Mouse (Mus musculus): ENCODE data around the gene Idh3g.
"Not testable (repeated sequence)": the region's sequence is repeated elsewhere in the genome, so short reads cannot be mapped to it uniquely, and the experiment has no call there.

Idh3g gene

DNA sequence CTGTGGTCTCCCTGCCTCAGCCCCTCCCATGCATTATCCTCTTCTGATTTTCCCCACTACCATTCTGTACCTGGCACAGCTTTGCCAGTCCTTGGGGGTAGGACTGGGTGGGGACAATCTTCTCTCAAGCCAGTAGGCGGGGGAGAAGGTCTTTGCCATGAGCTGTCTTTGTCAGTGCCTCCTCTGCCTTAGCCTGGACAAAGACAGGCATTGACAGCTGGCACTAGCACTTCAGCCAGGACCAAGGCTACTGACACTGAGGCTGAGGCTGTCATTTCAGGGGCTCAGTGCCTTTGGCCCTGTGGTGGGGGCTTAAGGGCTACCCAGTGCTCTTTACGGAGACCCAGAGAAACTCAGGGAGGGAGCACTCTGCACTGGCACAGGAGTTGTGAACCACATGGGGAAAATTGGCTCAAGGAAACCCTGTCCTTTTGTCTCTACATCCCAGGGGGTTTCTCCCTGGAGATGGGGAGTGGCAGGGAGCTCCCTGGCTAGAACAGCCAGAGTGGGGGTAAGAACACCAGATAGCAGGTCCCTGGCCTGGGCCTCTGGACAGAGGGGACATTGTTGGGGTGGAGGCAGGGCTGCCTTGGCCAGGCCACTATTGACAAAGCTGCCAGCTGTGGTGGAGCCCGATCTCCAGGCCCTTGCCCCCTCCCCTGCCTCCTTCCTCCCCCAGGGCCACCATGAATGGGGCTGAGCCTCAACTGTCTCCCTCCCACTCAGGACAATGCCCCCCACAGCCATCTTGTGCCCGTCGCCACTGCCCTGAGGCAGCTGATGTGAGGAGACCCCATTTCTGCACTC, 30.2 kb downstream of the Idh3g start, which contains the start of gene Plxnb3:
TSS of gene Plxnb3 (plus strand) at position 757 of the 807 bp plus-strand sequence.
- DNase-seq = no peak

DNA sequence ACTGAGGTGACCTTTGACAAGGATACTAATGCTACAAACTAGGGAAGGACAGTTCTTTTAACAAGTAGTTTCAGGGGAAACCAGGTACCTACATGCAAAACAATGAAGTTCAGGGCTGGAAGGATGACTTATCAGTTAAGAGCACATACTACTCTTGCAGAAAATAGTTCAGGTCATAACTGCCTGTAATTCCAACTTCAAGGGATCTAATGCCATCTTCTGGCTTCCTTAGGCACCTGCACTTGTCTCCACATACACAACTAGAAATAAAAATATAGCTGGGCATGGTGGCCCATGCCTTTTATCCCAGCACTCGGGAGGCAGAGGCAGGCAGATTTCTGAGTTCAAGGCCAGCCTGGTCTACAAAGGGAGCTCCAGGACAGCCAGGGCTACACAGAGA, 37.7 kb downstream of the Idh3g start:
- no peak for DNase-seq

DNA sequence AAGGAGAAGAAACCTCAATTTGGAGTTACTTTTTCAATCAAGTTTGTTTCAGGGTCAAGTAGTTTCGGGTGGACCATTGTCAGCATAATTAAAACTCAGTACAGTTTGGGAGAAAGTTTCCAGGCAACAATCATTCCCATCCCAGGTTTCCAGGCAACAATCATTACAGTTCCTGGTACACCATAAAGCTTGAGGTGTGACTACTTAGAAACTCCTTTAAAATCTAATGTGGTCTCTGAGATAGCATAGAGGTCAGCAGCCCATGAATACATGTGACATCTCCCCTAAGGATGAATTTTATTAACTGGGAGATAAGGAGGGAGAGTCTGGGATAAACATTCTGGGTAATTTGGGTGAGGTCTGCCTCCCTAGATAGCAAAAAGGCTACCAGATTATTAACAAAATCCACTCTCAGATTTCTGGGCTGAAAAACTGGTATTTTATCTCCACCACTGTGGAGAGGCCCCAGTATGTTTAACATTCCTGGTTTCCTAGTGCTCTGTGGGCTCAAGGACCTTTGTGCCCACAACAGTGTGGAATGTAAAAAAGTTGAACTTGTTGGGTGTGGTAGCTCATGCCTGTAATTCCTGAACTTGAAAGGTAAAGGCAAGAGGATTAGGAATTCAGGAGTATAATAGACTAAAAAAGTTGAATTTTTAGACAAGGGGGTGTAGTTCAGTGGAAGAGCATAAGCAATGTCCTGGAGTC, 41.8 kb downstream of the Idh3g start:
- no peak for DNase-seq

DNA sequence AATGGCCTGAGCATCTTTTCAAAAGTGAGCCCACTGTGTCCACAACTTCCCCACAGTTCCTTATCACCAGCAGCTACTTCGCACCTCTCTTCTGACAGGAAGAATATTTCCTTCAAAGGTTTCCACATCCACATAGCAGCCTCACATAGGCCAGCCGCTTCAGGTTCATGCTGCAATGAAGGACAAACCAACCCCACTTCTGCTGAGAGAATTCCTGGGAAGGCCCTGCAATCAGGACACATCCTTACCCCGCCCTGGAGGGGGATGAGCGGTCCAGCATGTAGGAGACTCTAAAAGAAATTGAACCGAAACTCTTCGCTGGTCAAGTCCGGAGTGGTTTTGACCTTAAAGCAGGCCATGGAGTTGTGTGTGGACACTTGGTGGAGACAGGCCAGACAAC, 46.9 kb downstream of the Idh3g start:
- DNase-seq = not testable (repeated sequence)

DNA sequence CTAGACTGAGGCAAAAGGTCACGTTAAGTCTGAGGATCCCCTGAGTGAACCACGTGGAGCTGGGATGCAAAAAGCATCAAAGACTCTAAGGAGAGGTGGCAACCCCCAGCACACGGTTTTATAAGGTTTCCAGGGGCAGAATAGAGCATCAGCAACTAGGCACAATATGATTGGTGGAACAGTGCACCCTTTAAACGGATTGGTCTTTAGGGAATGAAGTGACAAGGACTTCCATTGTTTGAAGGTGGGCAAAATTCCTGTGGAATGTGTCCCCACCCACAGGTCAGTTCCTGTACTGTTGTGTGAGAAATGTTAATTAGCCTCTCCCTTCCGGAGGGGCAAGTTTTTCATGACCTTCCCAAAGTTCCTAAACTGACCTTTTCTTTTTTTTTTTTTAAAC, 47.5 kb downstream of the Idh3g start:
- DNase-seq = no peak

DNA sequence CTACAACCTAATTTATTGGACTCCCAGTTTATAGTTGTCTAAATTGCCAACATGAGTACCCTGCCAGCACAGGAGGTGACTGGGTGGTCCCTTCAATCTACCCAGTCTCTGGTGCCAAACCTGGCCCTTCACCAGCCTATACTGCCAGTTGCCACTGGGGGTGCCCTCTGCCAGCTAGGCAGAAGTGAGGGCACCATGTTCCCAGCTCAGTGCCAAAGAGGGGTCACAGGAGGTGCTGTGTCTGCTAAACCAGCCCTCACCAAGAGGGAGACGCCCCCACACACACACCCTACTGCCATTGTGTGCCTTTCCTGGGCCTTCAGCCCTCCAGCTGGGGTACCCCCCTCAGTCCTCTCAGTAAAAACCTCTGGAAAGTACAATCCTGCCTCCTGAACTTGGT, 48.5 kb downstream of the Idh3g start:
- DNase-seq = peak in 1 of 2 experiments; percentile 12

DNA sequence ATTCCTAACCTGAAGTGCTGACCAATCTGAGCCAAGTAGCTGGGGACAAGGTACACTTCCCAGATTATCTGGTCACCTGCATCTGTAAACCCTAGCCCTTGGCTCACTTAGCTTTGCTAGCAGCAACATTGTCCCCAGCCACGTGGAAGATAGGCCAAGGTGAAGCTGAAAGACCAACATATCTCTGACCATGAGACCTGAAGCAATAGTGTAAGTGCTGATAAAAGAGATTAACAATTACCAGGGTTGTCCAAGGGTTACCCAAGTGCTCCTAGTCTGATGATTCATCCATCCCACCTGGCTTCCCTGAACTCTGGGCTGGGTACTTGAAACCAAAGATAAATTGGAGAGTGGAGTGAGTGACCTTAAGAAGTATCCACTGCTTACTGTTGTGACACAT, 55.8 kb downstream of the Idh3g start:
- DNase-seq = no peak
